Mouse (Mus musculus) thymus, postnatal 4 days (tissue): Measurements from ENCODE around the gene Olfr498.

Source experiments
- DNase-seq: peaks from one replicate; pipeline ENCODE4 v3.0.0; 2021

Gene Olfr498

GRCm38 (mm10) chr7:108465026-108465425 is at the start of gene Olfr498:
TSS of gene Olfr498 (plus strand) at chr7:108465326.
- no peak for DNase-seq

GRCm38 (mm10) chr7:108420121-108420520 is 45.0 kb upstream of the Olfr498 start, which contains the start of gene Olfr497:
TSS of gene Olfr497 (plus strand) at chr7:108420421.
- no peak for DNase-seq
